Mouse (Mus musculus) heart, postnatal 14 days (tissue): ENCODE results near the gene Rmnd1. TPM values are rescaled to one million over a fixed set of nuclear protein-coding genes. Genes with fewer than 3 reads are reported as not detected.

Source experiments
- DNase-seq, 2 experiments: peaks; one replicate each; pipeline ENCODE4 v3.0.0; 2021 to 2022
- intact Hi-C: fragments of 180-260 bp; cut with DNase I; formaldehyde crosslinking; loops from one replicate; pipeline ENCODE4 v1.15.1; 2025
- total RNA-seq, 2 experiments: library from RNA; stranded (reverse); gene quantifications; 2 replicates each; pipeline ENCODE4 v1.2.3; 2021

Gene Rmnd1
- total RNA-seq, 2 experiments from 2014 or later, result 49.3 to 50.9 TPM

- intact Hi-C loops, result no loop called here
Observed at GRCm38 (mm10) chr10:4364618-4365017, 67.6 kb downstream of the Rmnd1 start.

GRCm38 (mm10) chr10:4357435-4357834, 74.8 kb downstream of the Rmnd1 start:
- DNase-seq, result no peak
- intact Hi-C loops, result no loop called here

More at GRCm38 (mm10) chr10:4364618-4365017, 67.6 kb downstream of the Rmnd1 start:
- DNase-seq, result no peak

- no peak for DNase-seq
- intact Hi-C loops, result no loop called here
Observed at GRCm38 (mm10) chr10:4356640-4357039, 75.5 kb downstream of the Rmnd1 start.

GRCm38 (mm10) chr10:4355882-4356451, 76.2 kb downstream of the Rmnd1 start:
- intact Hi-C loops, result no loop called here
- no peak for DNase-seq

- intact Hi-C loops, result no loop called here
- DNase-seq, result no peak
Observed at GRCm38 (mm10) chr10:4354371-4355260, 77.6 kb downstream of the Rmnd1 start.

Other genes starting within 250 kb of the Rmnd1 start
- 10 to 100 TPM; 33.5 to 33.6 TPM for gene Akap12, start 166.0 kb downstream of the Rmnd1 start, total RNA-seq
- 1 to 10 TPM; 6.6 to 7.7 TPM for gene Zbtb2, start 44.3 kb downstream of the Rmnd1 start, total RNA-seq
- gene Armt1, start 79 bp upstream of the Rmnd1 start, total RNA-seq, result 1 to 10 TPM; 7.1 TPM
- under 1 TPM; 0.20 to 0.96 TPM for gene Ccdc170, start 50.1 kb upstream of the Rmnd1 start, total RNA-seq
- 1 to 10 TPM in 1 of 2 experiments, under 1 TPM in 1; 0.59 to 1.2 TPM for gene Esr1, start 179.2 kb upstream of the Rmnd1 start, total RNA-seq